Mouse (Mus musculus): Measurements from ENCODE around the gene Map3k5.

Map3k5 gene

GRCm38 (mm10) chr10:20010018-20010417 lies 75.7 kb downstream of the Map3k5 start:
- DNase-seq = no peak

GRCm38 (mm10) chr10:20018406-20018805 lies 84.1 kb downstream of the Map3k5 start:
- DNase-seq = peak; percentile 72 to 74

GRCm38 (mm10) chr10:20018806-20019205 lies 84.5 kb downstream of the Map3k5 start:
- DNase-seq = peak; percentile 16 to 36

- no peak for DNase-seq
Observed at GRCm38 (mm10) chr10:20021256-20021655, 87.0 kb downstream of the Map3k5 start.

GRCm38 (mm10) chr10:20021670-20022468 lies 87.6 kb downstream of the Map3k5 start:
- no peak for DNase-seq

DNA sequence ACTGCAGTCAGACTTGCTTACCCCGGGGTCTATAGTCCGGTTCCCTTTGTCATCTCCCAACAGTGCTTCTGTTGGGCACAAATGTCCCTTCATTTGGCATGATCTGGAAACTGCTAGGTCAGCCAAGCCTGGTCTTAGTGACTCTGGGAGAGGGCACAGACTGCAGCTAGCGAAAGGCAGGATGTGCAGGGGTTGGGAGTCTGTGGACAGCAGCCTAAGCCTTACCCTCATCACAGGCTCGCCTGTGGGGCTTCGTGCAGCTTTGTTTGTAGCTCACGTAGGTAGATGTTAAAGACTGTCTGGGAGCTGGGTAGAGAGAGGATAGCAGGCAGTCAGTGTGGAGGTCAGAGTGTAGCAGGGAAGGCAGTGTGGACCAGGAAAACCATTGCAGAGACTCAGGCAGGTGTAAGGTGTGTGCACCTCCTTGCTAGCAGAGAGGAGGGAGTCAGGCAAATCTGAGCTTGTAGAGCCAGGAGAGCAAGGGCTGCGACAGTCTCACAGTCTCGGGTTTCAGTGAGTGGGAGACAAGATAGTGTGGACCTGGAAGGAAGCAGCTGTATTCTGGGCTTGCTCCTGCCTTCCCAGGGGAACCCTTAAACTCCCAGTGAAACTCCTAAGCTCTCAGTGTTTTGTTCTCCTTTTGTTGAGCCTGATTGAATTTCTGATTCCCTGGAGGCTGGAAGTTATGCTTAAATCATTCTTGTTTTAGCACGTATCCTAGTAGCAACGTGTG lies 88.5 kb downstream of the Map3k5 start:
- DNase-seq = peak in 1 of 2 experiments; percentile 27

GRCm38 (mm10) chr10:20023524-20023923 lies 89.3 kb downstream of the Map3k5 start:
- peak; percentile 87 to 89 for DNase-seq

- DNase-seq = no peak
Observed at GRCm38 (mm10) chr10:20024891-20025290, 90.6 kb downstream of the Map3k5 start.

GRCm38 (mm10) chr10:20025781-20026520 lies 91.7 kb downstream of the Map3k5 start:
- DNase-seq = no peak

DNA sequence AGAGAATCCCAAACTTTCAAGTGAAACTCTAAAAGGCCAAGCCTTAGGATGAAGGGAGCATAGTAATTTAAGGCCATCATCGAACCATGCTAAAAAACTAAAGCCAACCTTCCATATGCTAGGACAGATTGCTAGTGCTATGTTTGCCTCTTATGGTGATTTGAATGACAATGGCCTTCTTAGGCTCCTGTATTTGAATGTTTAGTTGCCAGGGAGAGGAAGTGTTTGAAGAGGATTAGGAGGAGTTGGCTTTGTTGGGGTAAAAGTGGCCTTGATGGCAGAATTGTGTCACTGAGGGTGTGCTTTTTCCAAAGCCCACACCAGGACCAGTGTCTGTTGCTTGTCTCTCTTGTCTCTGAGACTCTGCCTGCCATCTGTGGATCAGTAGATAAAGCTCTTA lies 96.4 kb downstream of the Map3k5 start:
- no peak for DNase-seq

GRCm38 (mm10) chr10:20031936-20032335 lies 97.7 kb downstream of the Map3k5 start:
- peak; percentile 96 for DNase-seq

GRCm38 (mm10) chr10:20036375-20036774 lies 102.1 kb downstream of the Map3k5 start:
- no peak for DNase-seq

DNA sequence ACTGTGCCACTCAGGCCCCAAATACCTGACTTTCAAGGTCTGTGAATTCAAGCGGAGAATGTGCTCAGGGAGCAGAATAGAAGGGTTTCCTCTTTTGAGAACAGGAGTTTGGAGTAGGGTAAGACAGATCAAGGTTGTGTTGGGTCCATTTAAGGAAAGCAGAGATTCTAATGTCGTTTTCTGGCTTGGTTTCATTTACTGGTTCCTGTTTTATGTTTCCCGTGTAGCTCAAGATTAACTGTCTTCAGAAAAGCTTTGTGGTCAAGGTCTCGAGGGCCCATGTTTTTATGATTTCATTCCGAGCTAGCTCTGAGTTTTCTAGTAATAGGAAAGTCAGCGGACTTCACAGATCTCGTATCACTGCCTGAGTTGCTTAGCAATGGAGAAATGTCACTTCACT lies 102.6 kb downstream of the Map3k5 start:
- DNase-seq = no peak

- no peak for DNase-seq
Observed at GRCm38 (mm10) chr10:20039531-20039930, 105.3 kb downstream of the Map3k5 start.

- no peak for DNase-seq
Observed at GRCm38 (mm10) chr10:20040116-20040515, 105.8 kb downstream of the Map3k5 start.

DNA sequence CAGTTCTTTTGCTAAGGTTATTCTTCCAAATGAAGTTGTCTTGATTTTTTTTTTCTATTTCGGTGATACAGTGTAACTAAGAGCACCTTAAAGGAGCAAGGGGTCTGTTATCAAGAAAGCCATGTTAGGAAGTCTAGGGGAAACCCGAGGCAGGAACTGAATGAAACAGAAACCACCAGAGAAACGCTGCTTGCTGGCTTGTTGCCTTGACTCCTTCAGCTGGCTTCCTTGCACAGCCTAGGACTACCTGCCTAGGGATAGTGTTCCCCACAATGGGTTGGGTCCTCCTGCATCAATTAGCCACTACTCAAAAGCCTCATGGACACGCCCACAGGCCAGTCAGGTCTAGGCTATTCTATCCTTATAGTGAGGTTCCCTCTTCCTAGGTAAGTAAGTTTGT lies 106.4 kb downstream of the Map3k5 start:
- DNase-seq = no peak

DNA sequence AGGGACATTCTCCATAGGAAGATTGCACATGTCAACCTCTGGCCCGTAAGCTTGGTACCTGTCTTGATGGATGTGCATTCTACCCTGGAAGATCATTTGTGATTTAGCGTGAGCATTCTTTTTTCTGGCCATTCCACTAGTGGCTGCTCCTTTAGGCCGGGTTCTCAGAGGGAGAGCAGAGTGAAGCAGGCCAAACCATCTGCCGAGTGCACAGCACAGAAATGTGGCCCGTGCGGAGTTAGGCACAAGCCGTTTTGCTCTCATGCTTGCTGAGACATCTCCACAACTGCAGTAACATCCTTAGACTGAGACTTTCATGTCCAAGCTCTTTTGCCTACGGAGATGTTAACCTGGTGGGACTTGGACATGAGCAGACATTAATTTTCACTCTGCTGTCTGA lies 107.8 kb downstream of the Map3k5 start:
- DNase-seq = peak; percentile 58 to 68

DNA sequence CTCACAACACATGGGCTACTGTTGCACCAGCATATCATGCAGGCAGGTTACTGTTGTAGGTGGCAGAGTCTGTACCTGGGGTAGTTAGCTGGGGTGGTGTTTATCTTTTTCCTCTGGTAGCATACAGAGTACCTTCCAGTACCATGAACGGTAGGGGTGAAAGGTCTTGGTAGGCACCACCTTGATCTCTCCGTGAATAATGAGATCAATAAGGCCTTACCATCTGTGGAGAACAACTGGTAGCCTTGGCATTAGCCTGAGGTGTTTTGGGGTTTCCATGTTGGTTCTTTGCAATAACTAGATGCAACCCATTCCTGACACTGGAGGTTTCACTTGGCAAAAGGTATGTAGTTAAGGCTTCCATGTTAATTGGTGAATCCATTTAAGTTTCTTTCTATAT lies 109.8 kb downstream of the Map3k5 start:
- no peak for DNase-seq

- no peak for DNase-seq
Observed at GRCm38 (mm10) chr10:20045733-20046495, 111.6 kb downstream of the Map3k5 start.

GRCm38 (mm10) chr10:20056859-20057644 lies 122.8 kb downstream of the Map3k5 start:
- DNase-seq = no peak

- no peak for DNase-seq
Observed at GRCm38 (mm10) chr10:20058031-20058430, 123.8 kb downstream of the Map3k5 start.

- DNase-seq = no peak
Observed at GRCm38 (mm10) chr10:20058841-20059240, 124.6 kb downstream of the Map3k5 start.
